Mouse (Mus musculus) lung, embryonic 15.5 days (tissue): ENCODE measurements around the gene Hs6st3. TPM values are rescaled to one million over a fixed set of nuclear protein-coding genes. Genes with fewer than 3 reads are reported as not detected.

Experiments used
- ATAC-seq: fragments of 200-750 bp; cut with Nextera tagmentation; 2 replicates; pipeline ENCODE4 v1.8.0; 2017; ENCODE audit warnings: moderate number of reproducible peaks, borderline replicate concordance; ENCODE audit not compliant: low FRiP score, low TSS enrichment; ENCODE audit errors: extremely low read depth
- H3K27ac ChIP-seq: fragments of 300-500 bp; sonication (generic); 2 replicates; pipeline ENCODE4 v1.5.1; 2015; ENCODE audit warnings: moderate library complexity, mild to moderate bottlenecking, inconsistent platforms
- H3K27me3 ChIP-seq: fragments of 300-500 bp; sonication (generic); 2 replicates; pipeline ENCODE4 v1.6.1; 2015; ENCODE audit warnings: inconsistent platforms
- H3K36me3 ChIP-seq: fragments of 300-500 bp; sonication (generic); 2 replicates; pipeline ENCODE4 v1.6.1; 2015; ENCODE audit warnings: inconsistent platforms
- H3K4me1 ChIP-seq: fragments of 300-500 bp; sonication (generic); 2 replicates; pipeline ENCODE4 v1.6.1; 2015; ENCODE audit warnings: inconsistent platforms
- H3K4me2 ChIP-seq: fragments of 300-500 bp; sonication (generic); 2 replicates; pipeline ENCODE4 v1.6.1; 2015; ENCODE audit warnings: inconsistent platforms, mild to moderate bottlenecking, moderate library complexity
- H3K4me3 ChIP-seq: fragments of 300-500 bp; sonication (generic); 2 replicates; pipeline ENCODE4 v1.5.1; 2015; ENCODE audit warnings: mild to moderate bottlenecking, inconsistent platforms
- H3K9ac ChIP-seq: fragments of 300-500 bp; sonication (generic); 2 replicates; pipeline ENCODE4 v1.6.1; 2015; ENCODE audit warnings: inconsistent platforms
- H3K9me3 ChIP-seq: fragments of 300-500 bp; sonication (generic); 2 replicates; pipeline ENCODE4 v1.6.1; 2016; ENCODE audit warnings: inconsistent platforms
- WGBS: fragments of 180-500 bp; shearing (Covaris S2); methylation state at CpG from one replicate; pipeline ENCODE4 v1.1.7; 2015; 5-methylcytosine and 5-hydroxymethylcytosine counted together
- polyA plus RNA-seq: library from polyadenylated mRNA; unstranded; fragments of >200 nt; fragmentation: Nextera tagmentation; extraction: Ambion mirVana; gene quantifications from 2 replicates; pipeline ENCODE4 v1.2.1, GENCODE M21; 2015

The Hs6st3 gene
- polyA plus RNA-seq, 1 experiment from 2014 or later = 1.8 TPM

GRCm38 (mm10) chr14:119678574-119678973 lies 540.4 kb downstream of the Hs6st3 start:
- no peak for ATAC-seq
- H3K4me2 ChIP-seq = no peak overlapping the region
- WGBS = 78% methylated on average over 11 of the region's 11 CpGs

GRCm38 (mm10) chr14:119680052-119680451 lies 541.9 kb downstream of the Hs6st3 start:
- Histone ChIP-seq H3K27ac (no peak overlapping the region), H3K9me3 (no peaks in the 10 kb centered on the region), H3K9ac (no peak overlapping the region), H3K4me1 (no peaks in the 10 kb centered on the region), H3K36me3 (no peaks in the 10 kb centered on the region), H3K27me3 (no peaks in the 10 kb centered on the region), H3K4me3 (no peak overlapping the region), H3K4me2 (no peak overlapping the region)
- ATAC-seq = no peak
- WGBS = 83% methylated on average over 4 of the region's 4 CpGs

More at GRCm38 (mm10) chr14:119678574-119678973, 540.4 kb downstream of the Hs6st3 start:
- H3K9ac ChIP-seq = no peak overlapping the region
- no peaks in the 10 kb centered on the region for H3K4me1 ChIP-seq
- H3K27me3 ChIP-seq = no peaks in the 10 kb centered on the region
- H3K9me3 ChIP-seq = no peaks in the 10 kb centered on the region
- H3K36me3 ChIP-seq = no peaks in the 10 kb centered on the region
- H3K27ac ChIP-seq = no peak overlapping the region
- no peak overlapping the region for H3K4me3 ChIP-seq

GRCm38 (mm10) chr14:119687885-119688284 lies 549.7 kb downstream of the Hs6st3 start:
- Histone ChIP-seq H3K27me3 (no peaks in the 10 kb centered on the region), H3K36me3 (no peaks in the 10 kb centered on the region), H3K27ac (no peak overlapping the region), H3K9ac (no peak overlapping the region), H3K4me2 (no peak overlapping the region), H3K9me3 (no peaks in the 10 kb centered on the region), H3K4me3 (no peak overlapping the region), H3K4me1 (no peaks in the 10 kb centered on the region)
- WGBS = 85% methylated on average over 2 of the region's 2 CpGs
- ATAC-seq = no peak

- 92% methylated on average over 4 of the region's 4 CpGs for WGBS
- H3K4me1 ChIP-seq = no peaks in the 10 kb centered on the region
- no peaks in the 10 kb centered on the region for H3K36me3 ChIP-seq
- no peaks in the 10 kb centered on the region for H3K27me3 ChIP-seq
- no peak overlapping the region for H3K4me2 ChIP-seq
- no peak overlapping the region for H3K9ac ChIP-seq
- no peak for ATAC-seq
- no peak overlapping the region for H3K4me3 ChIP-seq
- H3K9me3 ChIP-seq = no peaks in the 10 kb centered on the region
- no peak overlapping the region for H3K27ac ChIP-seq
These were observed 561.8 kb downstream of the Hs6st3 start for GRCm38 (mm10) chr14:119699982-119700381.

- no peaks in the 10 kb centered on the region for H3K4me1 ChIP-seq
- H3K4me3 ChIP-seq = no peak overlapping the region
- H3K9me3 ChIP-seq = no peaks in the 10 kb centered on the region
- H3K4me2 ChIP-seq = no peak overlapping the region
- no peaks in the 10 kb centered on the region for H3K27me3 ChIP-seq
- H3K27ac ChIP-seq = no peak overlapping the region
- no peak overlapping the region for H3K9ac ChIP-seq
- no peaks in the 10 kb centered on the region for H3K36me3 ChIP-seq
- no peak for ATAC-seq
- 64% methylated on average over 3 of the region's 3 CpGs for WGBS
These were observed 576.6 kb downstream of the Hs6st3 start for GRCm38 (mm10) chr14:119714712-119715111.

- no peak overlapping the region for H3K4me2 ChIP-seq
These were observed 579.2 kb downstream of the Hs6st3 start for GRCm38 (mm10) chr14:119717323-119717722.

GRCm38 (mm10) chr14:119725102-119725501 lies 587.0 kb downstream of the Hs6st3 start:
- 58% methylated on average over 6 of the region's 6 CpGs for WGBS
- Histone ChIP-seq H3K27ac (no peak overlapping the region), H3K9me3 (no peaks in the 10 kb centered on the region), H3K36me3 (no peaks in the 10 kb centered on the region), H3K4me2 (no peak overlapping the region), H3K4me1 (no peaks in the 10 kb centered on the region), H3K9ac (no peak overlapping the region), H3K27me3 (no peaks in the 10 kb centered on the region), H3K4me3 (no peak overlapping the region)
- no peak for ATAC-seq

More at GRCm38 (mm10) chr14:119717323-119717722, 579.2 kb downstream of the Hs6st3 start:
- Histone ChIP-seq H3K4me1 (no peaks in the 10 kb centered on the region), H3K27me3 (no peaks in the 10 kb centered on the region), H3K9me3 (no peaks in the 10 kb centered on the region), H3K27ac (no peak overlapping the region), H3K4me3 (no peak overlapping the region), H3K36me3 (no peaks in the 10 kb centered on the region), H3K9ac (no peak overlapping the region)
- WGBS = 63% methylated on average over 1 of the region's 1 CpGs
- peak; percentile 31; the same call in 1 of the 2 replicates for ATAC-seq

GRCm38 (mm10) chr14:119731436-119732080 lies 593.4 kb downstream of the Hs6st3 start:
- no peaks in the 10 kb centered on the region for H3K9me3 ChIP-seq
- H3K4me2 ChIP-seq = no peak overlapping the region
- no peaks in the 10 kb centered on the region for H3K36me3 ChIP-seq
- H3K9ac ChIP-seq = no peak overlapping the region
- no peaks in the 10 kb centered on the region for H3K27me3 ChIP-seq
- no peaks in the 10 kb centered on the region for H3K4me1 ChIP-seq
- no peak overlapping the region for H3K27ac ChIP-seq
- WGBS = 73% methylated on average over 7 of the region's 7 CpGs
- no peak overlapping the region for H3K4me3 ChIP-seq
- no peak for ATAC-seq

GRCm38 (mm10) chr14:119732219-119732618 lies 594.1 kb downstream of the Hs6st3 start:
- Histone ChIP-seq H3K36me3 (no peaks in the 10 kb centered on the region), H3K9me3 (no peaks in the 10 kb centered on the region), H3K4me1 (no peaks in the 10 kb centered on the region), H3K4me3 (no peak overlapping the region), H3K27me3 (no peaks in the 10 kb centered on the region), H3K27ac (no peak overlapping the region), H3K4me2 (no peak overlapping the region), H3K9ac (no peak overlapping the region)
- WGBS = 88% methylated on average over 4 of the region's 4 CpGs
- no peak for ATAC-seq

GRCm38 (mm10) chr14:119737408-119737961 lies 599.3 kb downstream of the Hs6st3 start:
- H3K4me3 ChIP-seq = no peak overlapping the region
- H3K9me3 ChIP-seq = no peaks in the 10 kb centered on the region
- H3K4me1 ChIP-seq = no peaks in the 10 kb centered on the region
- no peaks in the 10 kb centered on the region for H3K36me3 ChIP-seq
- 72% methylated on average over 5 of the region's 5 CpGs for WGBS
- H3K4me2 ChIP-seq = no peak overlapping the region
- H3K27ac ChIP-seq = no peak overlapping the region
- no peak for ATAC-seq
- no peak overlapping the region for H3K9ac ChIP-seq
- no peaks in the 10 kb centered on the region for H3K27me3 ChIP-seq

GRCm38 (mm10) chr14:119741791-119742190 lies 603.6 kb downstream of the Hs6st3 start:
- ATAC-seq = no peak
- no peaks in the 10 kb centered on the region for H3K4me1 ChIP-seq
- H3K4me3 ChIP-seq = no peak overlapping the region
- no peak overlapping the region for H3K9ac ChIP-seq
- H3K27ac ChIP-seq = no peak overlapping the region
- no peaks in the 10 kb centered on the region for H3K27me3 ChIP-seq
- no peaks in the 10 kb centered on the region for H3K36me3 ChIP-seq
- no peak overlapping the region for H3K4me2 ChIP-seq
- no peaks in the 10 kb centered on the region for H3K9me3 ChIP-seq
- 87% methylated on average over 1 of the region's 1 CpGs for WGBS

- 84% methylated on average over 7 of the region's 7 CpGs for WGBS
- ATAC-seq = no peak
- H3K4me1 ChIP-seq = no peaks in the 10 kb centered on the region
These were observed 623.2 kb downstream of the Hs6st3 start for GRCm38 (mm10) chr14:119761376-119761775.

More at GRCm38 (mm10) chr14:119761376-119761775, 623.2 kb downstream of the Hs6st3 start:
- H3K4me2 ChIP-seq = no peak overlapping the region
- H3K27ac ChIP-seq = no peak overlapping the region
- H3K9me3 ChIP-seq = no peaks in the 10 kb centered on the region
- H3K27me3 ChIP-seq = no peaks in the 10 kb centered on the region
- H3K36me3 ChIP-seq = no peaks in the 10 kb centered on the region
- no peak overlapping the region for H3K4me3 ChIP-seq
- no peak overlapping the region for H3K9ac ChIP-seq
